ENCODE assay signal across 17 mouse cellular contexts in genomic region chr2:59353821-59354220, GRCm38 (mm10).
A peak's percentile ranks its signal among the peaks of the same experiment; 100 is the strongest.
DNase-seq lines count a peak whose midpoint lies in the region; ATAC-seq and TF ChIP-seq lines count a peak whose summit lies in the region.
"Had no signal": no experiment of that assay in that cellular context is flagged by ENCODE, and none has a peak within 500 bp of the region (broad histone marks: within the 10 kb centered on the region; RNA-seq: fewer than 3 reads in every experiment).

No protein-coding gene starts in this region.

- peaks cover 11% of the 10 kb centered on the region for H3K36me3 ChIP-seq in midbrain, embryonic 14.5 days (ENCODE audit: control insufficient read depth, insufficient read depth, low read length)
- peaks cover 66% of the 10 kb centered on the region for H3K36me3 ChIP-seq in midbrain, embryonic 10.5 days
- peaks cover 23% of the 10 kb centered on the region for H3K36me3 ChIP-seq in liver, embryonic 13.5 days
- peaks cover 4% of the 10 kb centered on the region; the same call in 1 of the 2 replicates for H3K36me3 ChIP-seq in lung, postnatal 0 days (ENCODE audit: insufficient read depth, low read length)
- H3K36me3 ChIP-seq in stomach, embryonic 16.5 days (ENCODE audit: control insufficient read depth, insufficient read depth, low read length) = peaks cover 2% of the 10 kb centered on the region; the same call in 1 of the 2 replicates

- TF ChIP-seq EP300 in lung, postnatal 0 days (IDR thresholded peaks at IDR 0.05) = no peak

- peak; percentile 13 for DNase-seq in midbrain, embryonic 14.5 days
- no peak for DNase-seq in midbrain, embryonic 10.5 days (ENCODE audit: low spot score)
- DNase-seq in liver, embryonic 13.5 days = no peak
- peak; percentile 42 for DNase-seq in lung, postnatal 0 days (ENCODE audit: low spot score)
- no peak for DNase-seq in cerebellum, adult 8-10 months
- DNase-seq in heart, postnatal 14 days = no peak
- DNase-seq: cerebellum, postnatal 10 days; embryo, embryonic 11 days; kidney, postnatal 10 days; right cerebral cortex, postnatal 25 days had no signal

- intact Hi-C loops in heart, postnatal 14 days (cut with DNase I) = no loop called here

- no peaks in the 10 kb centered on the region for H3K4me1 ChIP-seq in midbrain, embryonic 14.5 days (ENCODE audit: control insufficient read depth, insufficient read depth, low read length)
- peaks cover 2% of the 10 kb centered on the region; the same call in 1 of the 2 replicates for H3K4me1 ChIP-seq in midbrain, embryonic 10.5 days
- no peaks in the 10 kb centered on the region for H3K4me1 ChIP-seq in liver, embryonic 13.5 days (replicated peaks)
- no peaks in the 10 kb centered on the region for H3K4me1 ChIP-seq in lung, postnatal 0 days (ENCODE audit: insufficient read depth, low read depth, low read length)
- H3K4me1 ChIP-seq in stomach, embryonic 16.5 days (ENCODE audit: control insufficient read depth, insufficient read depth, low read length) = 0 out of 2 replicates have a peak, but pooled peaks cover 6% of the 10 kb centered on the region
- H3K4me1 ChIP-seq: neural tube, embryonic 12.5 days had no signal

- TF ChIP-seq CTCF in lung, postnatal 0 days (IDR thresholded peaks at IDR 0.05) = no peak

- 85% methylated on average over 3 of the region's 3 CpGs for WGBS in midbrain, embryonic 14.5 days
- 75% methylated on average over 3 of the region's 3 CpGs for WGBS in midbrain, embryonic 10.5 days
- WGBS in liver, embryonic 13.5 days (ENCODE audit: insufficient replicate concordance) = 72% methylated on average over 3 of the region's 3 CpGs
- WGBS in lung, postnatal 0 days = 50% methylated on average over 3 of the region's 3 CpGs
- 41% methylated on average over 3 of the region's 3 CpGs for WGBS in stomach, embryonic 16.5 days

- H3K27me3 ChIP-seq in midbrain, embryonic 14.5 days (ENCODE audit: control insufficient read depth, insufficient read depth, low read length) = no peaks in the 10 kb centered on the region
- no peaks in the 10 kb centered on the region for H3K27me3 ChIP-seq in midbrain, embryonic 10.5 days (ENCODE audit: low read depth, poor library complexity, severe bottlenecking)
- no peaks in the 10 kb centered on the region for H3K27me3 ChIP-seq in liver, embryonic 13.5 days
- no peaks in the 10 kb centered on the region for H3K27me3 ChIP-seq in lung, postnatal 0 days (replicated peaks; ENCODE audit: insufficient read depth, low read length)
- H3K27me3 ChIP-seq in stomach, embryonic 16.5 days (ENCODE audit: control insufficient read depth, insufficient read depth, low read length) = no peaks in the 10 kb centered on the region
- H3K27me3 ChIP-seq: hindbrain, embryonic 15.5 days; limb, embryonic 12.5 days; neural tube, embryonic 12.5 days had no signal

- no peak overlapping the region for H3K27ac ChIP-seq in midbrain, embryonic 14.5 days (replicated peaks; ENCODE audit: low read depth, low read length)
- H3K27ac ChIP-seq in midbrain, embryonic 10.5 days (replicated peaks) = no peak overlapping the region
- H3K27ac ChIP-seq in liver, embryonic 13.5 days = 0 out of 2 replicates have a peak overlapping the region, but pooled peaks have one; percentile 58
- no peak overlapping the region for H3K27ac ChIP-seq in lung, postnatal 0 days (ENCODE audit: low read length)
- peak overlapping the region; percentile 7; the same call in 1 of the 2 replicates for H3K27ac ChIP-seq in stomach, embryonic 16.5 days (ENCODE audit: low read length)
- H3K27ac ChIP-seq: hindbrain, embryonic 15.5 days; limb, embryonic 12.5 days; neural tube, embryonic 12.5 days had no signal

- H3K9me3 ChIP-seq in midbrain, embryonic 14.5 days (ENCODE audit: control insufficient read depth, low read length) = no peaks in the 10 kb centered on the region
- H3K9me3 ChIP-seq in midbrain, embryonic 10.5 days (replicated peaks) = no peaks in the 10 kb centered on the region
- H3K9me3 ChIP-seq in liver, embryonic 13.5 days (replicated peaks) = no peaks in the 10 kb centered on the region
- H3K9me3 ChIP-seq in lung, postnatal 0 days (ENCODE audit: low read length) = no peaks in the 10 kb centered on the region
- no peaks in the 10 kb centered on the region for H3K9me3 ChIP-seq in stomach, embryonic 16.5 days (replicated peaks; ENCODE audit: control insufficient read depth, low read length)
- H3K9me3 ChIP-seq: G1E; hindbrain, embryonic 15.5 days; limb, embryonic 12.5 days; neural tube, embryonic 12.5 days had no signal

- no peak overlapping the region for H3K9ac ChIP-seq in midbrain, embryonic 14.5 days (replicated peaks; ENCODE audit: low read length)
- H3K9ac ChIP-seq in liver, embryonic 13.5 days = no peak overlapping the region
- no peak overlapping the region for H3K9ac ChIP-seq in lung, postnatal 0 days (replicated peaks; ENCODE audit: low read depth)
- H3K9ac ChIP-seq in stomach, embryonic 16.5 days (ENCODE audit: low read length) = no peak overlapping the region
- H3K9ac ChIP-seq: hindbrain, embryonic 15.5 days; limb, embryonic 12.5 days; neural tube, embryonic 12.5 days had no signal

- no peak overlapping the region for H3K4me3 ChIP-seq in midbrain, embryonic 14.5 days (replicated peaks; ENCODE audit: low read depth, low read length)
- no peak overlapping the region for H3K4me3 ChIP-seq in midbrain, embryonic 10.5 days
- H3K4me3 ChIP-seq in liver, embryonic 13.5 days (replicated peaks) = no peak overlapping the region
- no peak overlapping the region for H3K4me3 ChIP-seq in lung, postnatal 0 days (ENCODE audit: low read depth, low read length)
- no peak overlapping the region for H3K4me3 ChIP-seq in stomach, embryonic 16.5 days (replicated peaks; ENCODE audit: low read length)
- H3K4me3 ChIP-seq: hindbrain, embryonic 15.5 days; limb, embryonic 12.5 days; neural tube, embryonic 12.5 days had no signal

- H3K4me2 ChIP-seq in midbrain, embryonic 14.5 days (ENCODE audit: low read length) = no peak overlapping the region
- H3K4me2 ChIP-seq in liver, embryonic 13.5 days = 0 out of 2 replicates have a peak overlapping the region, but pooled peaks have one; percentile 21
- H3K4me2 ChIP-seq in lung, postnatal 0 days (replicated peaks; ENCODE audit: low read depth, low read length) = no peak overlapping the region
- H3K4me2 ChIP-seq in stomach, embryonic 16.5 days (ENCODE audit: low read depth, low read length) = no peak overlapping the region
- H3K4me2 ChIP-seq: hindbrain, embryonic 15.5 days; limb, embryonic 12.5 days; neural tube, embryonic 12.5 days had no signal

- no peak for ATAC-seq in midbrain, embryonic 14.5 days (ENCODE audit: low FRiP score, low TSS enrichment)
- ATAC-seq in liver, embryonic 13.5 days (ENCODE audit: low read depth) = peak; percentile 56; the same call in 1 of the 2 replicates
- peak; percentile 43; the same call in 1 of the 2 replicates for ATAC-seq in lung, postnatal 0 days
- ATAC-seq in stomach, embryonic 16.5 days (ENCODE audit: insufficient read depth, low FRiP score) = peak; percentile 47; the same call in 1 of the 2 replicates
- ATAC-seq: CD4-positive, CD25-positive, alpha-beta regulatory T cell, adult 4 months; intestine, postnatal 0 days had no signal

Comparison
In these comparisons a context has a peak if more than half of its experiments do, and no peak if none do; other contexts are left out.
1. DNase-seq: peak in midbrain, embryonic 14.5 days (single experiment) and lung, postnatal 0 days (single experiment); none in midbrain, embryonic 10.5 days (single experiment), liver, embryonic 13.5 days (single experiment), cerebellum, adult 8-10 months (single experiment) and heart, postnatal 14 days (0 of 2).
2. H3K27ac ChIP-seq: peak in liver, embryonic 13.5 days (single experiment) and stomach, embryonic 16.5 days (single experiment); none in midbrain, embryonic 14.5 days (single experiment), midbrain, embryonic 10.5 days (single experiment) and lung, postnatal 0 days (single experiment).